Mouse (Mus musculus): ENCODE results near the gene Gm10945. TPM values are rescaled to one million over a fixed set of nuclear protein-coding genes. Genes with fewer than 3 reads are reported as not detected.
A peak's percentile ranks its signal among the peaks of the same experiment; 100 is the strongest.

Gm10945 gene
- polyA plus RNA-seq (2014; fragmentation: Nextera tagmentation; extraction: Ambion mirVana), result not detected in 2 replicates

GRCm38 (mm10) chr10:6761287-6761811 lies at the start of gene Gm10945:
TSS of gene Gm10945 (minus strand) at chr10:6761761.
- no peak within 1 kb of the TSS for H3K4me2 ChIP-seq (ENCODE audit: low read depth, low read length)
- H3K4me1 ChIP-seq (ENCODE audit: control insufficient read depth, insufficient read depth, low read length), result no peaks in the 10 kb centered on the region
- H3K27me3 ChIP-seq (ENCODE audit: control insufficient read depth, insufficient read depth, low read length), result no peaks in the 10 kb centered on the region
- 93% methylated on average over 2 of the region's 2 CpGs for WGBS
- no peaks in the 10 kb centered on the region for H3K9me3 ChIP-seq (ENCODE audit: control insufficient read depth, low read length)
- no peak for ATAC-seq (ENCODE audit: low read depth)
- no peak within 1 kb of the TSS for H3K27ac ChIP-seq (ENCODE audit: low read depth, low read length)
- no peak within 1 kb of the TSS for H3K4me3 ChIP-seq (ENCODE audit: low read depth, low read length)
- H3K36me3 ChIP-seq (ENCODE audit: control insufficient read depth, insufficient read depth, low read length), result no peaks in the 10 kb centered on the region
- H3K9ac ChIP-seq (replicated peaks; ENCODE audit: low read depth, low read length), result no peak within 1 kb of the TSS

GRCm38 (mm10) chr10:6790226-6790625 lies 28.7 kb upstream of the Gm10945 start:
- no peak overlapping the region for H3K27ac ChIP-seq (ENCODE audit: low read depth, low read length)
- no peaks in the 10 kb centered on the region for H3K9me3 ChIP-seq (ENCODE audit: control insufficient read depth, low read length)
- H3K4me1 ChIP-seq (ENCODE audit: control insufficient read depth, insufficient read depth, low read length), result no peaks in the 10 kb centered on the region
- no peak overlapping the region for H3K9ac ChIP-seq (replicated peaks; ENCODE audit: low read depth, low read length)
- no peak overlapping the region for H3K4me2 ChIP-seq (ENCODE audit: low read depth, low read length)
- no peaks in the 10 kb centered on the region for H3K36me3 ChIP-seq (ENCODE audit: control insufficient read depth, insufficient read depth, low read length)
- no peaks in the 10 kb centered on the region for H3K27me3 ChIP-seq (ENCODE audit: control insufficient read depth, insufficient read depth, low read length)
- ATAC-seq (ENCODE audit: low read depth), result no peak
- peak overlapping the region; percentile 33; the same call in 1 of the 2 replicates for H3K4me3 ChIP-seq (ENCODE audit: low read depth, low read length)

- H3K4me3 ChIP-seq (ENCODE audit: low read depth, low read length), result peak overlapping the region; percentile 33
- H3K36me3 ChIP-seq (ENCODE audit: control insufficient read depth, insufficient read depth, low read length), result no peaks in the 10 kb centered on the region
- no peaks in the 10 kb centered on the region for H3K4me1 ChIP-seq (ENCODE audit: control insufficient read depth, insufficient read depth, low read length)
- H3K27me3 ChIP-seq (ENCODE audit: control insufficient read depth, insufficient read depth, low read length), result no peaks in the 10 kb centered on the region
- 0 out of 2 replicates have a peak overlapping the region, but pooled peaks have one; percentile 28 for H3K9ac ChIP-seq (replicated peaks; ENCODE audit: low read depth, low read length)
- H3K4me2 ChIP-seq (ENCODE audit: low read depth, low read length), result peak overlapping the region; percentile 52
- WGBS, result 5% methylated on average over 25 of the region's 25 CpGs
- no peaks in the 10 kb centered on the region for H3K9me3 ChIP-seq (ENCODE audit: control insufficient read depth, low read length)
- peak; percentile 92 for ATAC-seq (ENCODE audit: low read depth)
- H3K27ac ChIP-seq (ENCODE audit: low read depth, low read length), result no peak overlapping the region
Observed at GRCm38 (mm10) chr10:6788517-6789237, 27.1 kb upstream of the Gm10945 start.

GRCm38 (mm10) chr10:6758206-6758605 lies 3.4 kb downstream of the Gm10945 start, which contains the start of gene Oprm1:
TSS of gene Oprm1 (plus strand) at chr10:6758506.
- 97% methylated on average over 3 of the region's 3 CpGs for WGBS
- H3K27me3 ChIP-seq (ENCODE audit: control insufficient read depth, insufficient read depth, low read length), result no peaks in the 10 kb centered on the region

GRCm38 (mm10) chr10:6753375-6753774 lies 8.2 kb downstream of the Gm10945 start:
- Histone ChIP-seq H3K4me3 (ENCODE audit: low read depth, low read length) (no peak overlapping the region), H3K9ac (replicated peaks; ENCODE audit: low read depth, low read length) (no peak overlapping the region), H3K4me2 (ENCODE audit: low read depth, low read length) (no peak overlapping the region), H3K4me1 (ENCODE audit: control insufficient read depth, insufficient read depth, low read length) (no peaks in the 10 kb centered on the region), H3K9me3 (ENCODE audit: control insufficient read depth, low read length) (no peaks in the 10 kb centered on the region), H3K36me3 (ENCODE audit: control insufficient read depth, insufficient read depth, low read length) (no peaks in the 10 kb centered on the region), H3K27me3 (ENCODE audit: control insufficient read depth, insufficient read depth, low read length) (no peaks in the 10 kb centered on the region), H3K27ac (ENCODE audit: low read depth, low read length) (no peak overlapping the region)
- ATAC-seq (ENCODE audit: low read depth), result no peak
- WGBS, result 89% methylated on average over 5 of the region's 5 CpGs

More at GRCm38 (mm10) chr10:6758206-6758605, 3.4 kb downstream of the Gm10945 start, which contains the start of gene Oprm1:
- Histone ChIP-seq H3K9ac (replicated peaks; ENCODE audit: low read depth, low read length) (no peak within 1 kb of the TSS), H3K4me3 (ENCODE audit: low read depth, low read length) (no peak within 1 kb of the TSS), H3K27ac (ENCODE audit: low read depth, low read length) (no peak within 1 kb of the TSS), H3K36me3 (ENCODE audit: control insufficient read depth, insufficient read depth, low read length) (no peaks in the 10 kb centered on the region), H3K9me3 (ENCODE audit: control insufficient read depth, low read length) (no peaks in the 10 kb centered on the region), H3K4me1 (ENCODE audit: control insufficient read depth, insufficient read depth, low read length) (no peaks in the 10 kb centered on the region), H3K4me2 (ENCODE audit: low read depth, low read length) (no peak within 1 kb of the TSS)
- no peak for ATAC-seq (ENCODE audit: low read depth)

GRCm38 (mm10) chr10:6728469-6728868 lies 33.1 kb downstream of the Gm10945 start:
- no peak overlapping the region for H3K4me3 ChIP-seq (ENCODE audit: low read depth, low read length)
- no peak for ATAC-seq (ENCODE audit: low read depth)
- H3K4me2 ChIP-seq (ENCODE audit: low read depth, low read length), result no peak overlapping the region
- no peaks in the 10 kb centered on the region for H3K4me1 ChIP-seq (ENCODE audit: control insufficient read depth, insufficient read depth, low read length)
- no peaks in the 10 kb centered on the region for H3K36me3 ChIP-seq (ENCODE audit: control insufficient read depth, insufficient read depth, low read length)
- H3K27ac ChIP-seq (ENCODE audit: low read depth, low read length), result no peak overlapping the region
- H3K9ac ChIP-seq (replicated peaks; ENCODE audit: low read depth, low read length), result no peak overlapping the region
- no peaks in the 10 kb centered on the region for H3K9me3 ChIP-seq (ENCODE audit: control insufficient read depth, low read length)
- H3K27me3 ChIP-seq (ENCODE audit: control insufficient read depth, insufficient read depth, low read length), result no peaks in the 10 kb centered on the region
- 93% methylated on average over 3 of the region's 3 CpGs for WGBS

GRCm38 (mm10) chr10:6723765-6724164 lies 37.8 kb downstream of the Gm10945 start:
- Histone ChIP-seq H3K9ac (replicated peaks; ENCODE audit: low read depth, low read length) (no peak overlapping the region), H3K27me3 (ENCODE audit: control insufficient read depth, insufficient read depth, low read length) (no peaks in the 10 kb centered on the region), H3K27ac (ENCODE audit: low read depth, low read length) (no peak overlapping the region), H3K4me1 (ENCODE audit: control insufficient read depth, insufficient read depth, low read length) (no peaks in the 10 kb centered on the region), H3K4me3 (ENCODE audit: low read depth, low read length) (no peak overlapping the region), H3K4me2 (ENCODE audit: low read depth, low read length) (no peak overlapping the region), H3K36me3 (ENCODE audit: control insufficient read depth, insufficient read depth, low read length) (no peaks in the 10 kb centered on the region), H3K9me3 (ENCODE audit: control insufficient read depth, low read length) (no peaks in the 10 kb centered on the region)
- peak; percentile 69 for ATAC-seq (ENCODE audit: low read depth)
- 50% methylated on average over 1 of the region's 1 CpGs for WGBS

- no peak overlapping the region for H3K27ac ChIP-seq (ENCODE audit: low read depth, low read length)
Observed at GRCm38 (mm10) chr10:6717181-6717948, 44.2 kb downstream of the Gm10945 start.

More at GRCm38 (mm10) chr10:6717181-6717948, 44.2 kb downstream of the Gm10945 start:
- no peaks in the 10 kb centered on the region for H3K27me3 ChIP-seq (ENCODE audit: control insufficient read depth, insufficient read depth, low read length)
- H3K9ac ChIP-seq (replicated peaks; ENCODE audit: low read depth, low read length), result no peak overlapping the region
- H3K4me1 ChIP-seq (ENCODE audit: control insufficient read depth, insufficient read depth, low read length), result no peaks in the 10 kb centered on the region
- no peak overlapping the region for H3K4me3 ChIP-seq (ENCODE audit: low read depth, low read length)
- ATAC-seq (ENCODE audit: low read depth), result no peak
- no peak overlapping the region for H3K4me2 ChIP-seq (ENCODE audit: low read depth, low read length)
- no peaks in the 10 kb centered on the region for H3K36me3 ChIP-seq (ENCODE audit: control insufficient read depth, insufficient read depth, low read length)
- WGBS, result 87% methylated on average over 4 of the region's 4 CpGs
- no peaks in the 10 kb centered on the region for H3K9me3 ChIP-seq (ENCODE audit: control insufficient read depth, low read length)
